In the genomic region with DNA sequence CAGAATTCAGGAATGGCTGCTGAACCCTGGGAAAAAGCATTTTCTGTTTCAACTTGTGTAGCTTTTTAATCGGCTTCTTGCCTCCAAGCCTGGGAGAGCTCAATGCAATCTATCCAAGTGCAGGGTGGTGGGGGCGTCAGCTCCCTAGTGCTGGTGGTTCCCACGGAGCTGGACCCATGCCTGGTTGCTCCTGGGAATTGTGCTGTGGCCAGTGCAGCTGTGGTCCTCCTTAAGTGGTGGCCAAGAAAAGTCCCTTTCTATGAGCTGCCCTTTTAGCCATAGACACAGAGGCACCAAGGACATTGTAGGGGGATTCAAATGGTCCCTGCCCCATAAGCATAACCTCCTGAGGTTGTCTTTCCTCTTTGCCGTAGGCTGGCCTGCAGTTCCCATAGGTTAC, we compare ENCODE assay signal across 9 mouse cellular contexts. TPM values are rescaled to one million over a fixed set of nuclear protein-coding genes. Genes with fewer than 3 reads are reported as not detected.
DNase-seq lines count a peak whose midpoint lies in the region.
"Had no signal": no experiment of that assay in that cellular context is flagged by ENCODE, and none has a peak within 500 bp of the region (broad histone marks: within the 10 kb centered on the region; RNA-seq: fewer than 3 reads in every experiment).

No protein-coding gene starts in this region.

- peak; percentile 7 to 9 for DNase-seq in layer of hippocampus, adult 18-20 months (ENCODE audit: low spot score in 2 of 2)
- DNase-seq in layer of hippocampus, adult 9-11 months = no peak
- DNase-seq in urinary bladder, postnatal 14 days (ENCODE audit: low spot score) = peak; percentile 12
- no peak for DNase-seq in urinary bladder, adult 18-20 months (ENCODE audit: low spot score in 2 of 2)
- DNase-seq in heart, postnatal 14 days = peak; percentile 65 to 75
- no peak for DNase-seq in embryo, embryonic 10.5 days (ENCODE audit: low spot score)
- no peak for DNase-seq in cerebellum, adult 8-10 months
- DNase-seq: cerebellum, adult 18-20 months; kidney, adult 8-10 months had no signal

- intact Hi-C loops in heart, postnatal 14 days (cut with DNase I) = no loop called here

RNA-seq across cellular contexts. Expression of gene Marcks, which starts 31.7 kb away (rescaled TPM):
- total RNA-seq in layer of hippocampus, adult 18-20 months (2021) = 10 to 100 TPM; 77.4 to 88.5 TPM
- 10 to 100 TPM; 75.6 to 79.2 TPM for total RNA-seq in heart, postnatal 14 days (2021)

Comparison
In these comparisons a context has a peak if more than half of its experiments do, and no peak if none do; other contexts are left out.
1. DNase-seq: peak in layer of hippocampus, adult 18-20 months (2 of 2), urinary bladder, postnatal 14 days (single experiment) and heart, postnatal 14 days (2 of 2); none in layer of hippocampus, adult 9-11 months (single experiment), urinary bladder, adult 18-20 months (0 of 2), embryo, embryonic 10.5 days (single experiment) and cerebellum, adult 8-10 months (single experiment).